Mouse (Mus musculus) lung, adult 18-20 months (tissue): ENCODE results near the gene Rasal1.

Source experiments
- DNase-seq, 2 experiments: peaks; one replicate each; pipeline ENCODE4 v3.0.0; 2022; ENCODE audit warnings: mixed read lengths in 2 of 2

Gene Rasal1

DNA sequence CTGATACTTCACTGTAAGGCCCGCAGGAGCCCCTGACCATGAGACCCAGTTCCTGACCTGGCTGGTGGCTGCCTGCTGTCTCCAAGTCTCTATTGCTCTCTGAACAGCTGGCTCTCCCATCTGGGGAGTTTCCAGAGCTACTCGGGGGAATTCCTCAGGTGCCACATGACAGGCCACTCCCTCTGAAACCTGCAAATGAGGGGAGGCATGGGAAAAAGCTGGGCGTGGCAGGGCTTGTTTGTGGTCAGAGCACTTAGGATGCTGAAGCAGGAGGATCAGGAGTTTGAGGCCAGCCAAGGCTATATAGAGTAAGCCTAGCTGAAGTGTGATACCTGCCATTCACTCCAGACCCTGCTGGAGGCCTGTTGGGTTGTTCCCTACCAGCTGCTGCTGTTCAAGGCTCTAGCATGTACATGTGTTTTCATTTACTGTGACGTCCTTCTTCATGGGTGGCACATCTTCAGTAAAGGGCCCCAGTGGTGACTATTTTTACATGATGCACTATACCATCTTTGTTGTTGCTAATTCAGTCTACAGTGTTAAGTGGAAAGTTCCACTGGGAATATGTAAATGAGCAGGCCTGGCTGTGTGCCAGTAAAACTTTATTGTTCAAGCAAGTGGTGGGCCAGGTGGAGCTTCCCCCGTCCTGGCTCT is 26.3 kb upstream of the Rasal1 start:
- no peak for DNase-seq

DNA sequence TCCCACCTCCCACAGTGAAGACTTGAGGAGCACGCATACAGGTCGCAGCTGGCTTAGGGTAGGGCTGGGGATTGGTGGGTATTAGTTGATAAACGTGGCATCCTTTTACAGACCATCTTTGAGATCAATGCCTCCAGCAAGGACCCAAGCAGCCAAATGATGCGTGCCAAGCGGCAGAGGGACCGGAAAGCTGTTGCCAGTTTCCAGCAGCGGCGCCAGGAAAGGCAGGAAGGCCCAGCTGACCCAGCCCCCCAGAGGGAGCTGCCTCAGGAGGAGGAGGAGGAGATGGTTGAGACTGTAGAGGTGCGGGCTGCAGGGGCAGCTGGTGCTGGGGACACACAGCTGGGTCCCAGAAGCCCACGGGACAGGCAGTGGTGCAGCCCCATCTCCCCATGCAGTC is 24.2 kb upstream of the Rasal1 start:
- DNase-seq = no peak

DNA sequence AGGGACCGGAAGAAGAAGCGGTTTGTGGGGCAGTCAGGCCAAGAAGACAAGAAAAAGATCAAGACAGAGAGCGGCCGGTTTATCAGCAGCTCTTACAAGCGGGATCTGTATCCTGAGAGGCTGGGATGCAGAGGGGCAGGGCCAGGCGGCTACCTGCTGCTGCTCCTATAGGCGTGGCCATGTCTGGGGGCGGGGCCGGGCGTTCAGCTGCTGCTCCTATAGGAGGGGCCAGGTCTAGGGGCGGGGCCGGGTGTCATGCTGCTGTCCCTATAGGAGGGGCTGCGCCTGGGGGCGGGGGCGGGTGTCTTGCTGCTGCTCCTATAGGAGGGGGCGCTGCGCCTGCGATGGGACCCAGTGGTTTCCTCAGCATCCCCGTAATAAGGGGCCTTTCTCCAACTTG is 22.2 kb upstream of the Rasal1 start:
- DNase-seq = peak in 1 of 2 experiments; percentile 61

DNA sequence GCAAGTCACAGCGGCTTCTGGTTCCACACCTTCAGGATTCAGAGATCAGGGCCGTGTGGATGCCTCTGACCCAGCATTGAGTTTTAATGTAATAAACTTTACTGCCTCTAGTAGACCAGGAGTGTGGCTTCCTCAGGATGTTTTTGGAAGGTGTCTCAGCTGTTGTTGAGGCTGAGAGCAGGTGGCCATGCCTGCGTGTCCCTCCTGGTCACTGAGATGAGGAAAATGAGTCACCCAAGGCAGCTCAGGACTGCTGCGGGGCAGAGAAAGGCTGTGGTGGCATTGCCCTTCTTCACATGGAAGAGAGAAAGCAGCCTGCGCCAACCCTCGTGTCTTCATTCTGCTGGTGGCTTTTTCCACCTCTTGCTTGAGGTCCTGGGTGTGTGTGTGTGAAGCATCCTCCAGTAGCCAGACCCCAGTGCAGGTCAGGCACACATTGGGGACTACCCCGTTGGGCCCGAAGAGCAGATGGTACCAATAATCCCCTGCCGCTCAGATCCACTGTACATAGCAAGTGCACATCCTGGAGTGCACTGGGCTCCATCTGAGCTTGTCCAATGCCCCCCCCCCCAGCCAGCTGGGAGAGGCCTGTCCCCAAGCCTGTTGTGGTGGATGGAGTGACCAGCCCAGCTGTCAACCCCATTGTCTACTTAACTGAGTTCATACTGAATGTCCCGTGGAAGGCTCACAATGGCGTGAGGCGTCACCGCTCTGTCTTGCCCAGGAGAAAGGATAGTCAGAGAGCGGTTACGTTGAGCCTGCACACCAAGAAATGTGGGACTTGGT is 20.9 kb upstream of the Rasal1 start:
- DNase-seq = no peak

DNA sequence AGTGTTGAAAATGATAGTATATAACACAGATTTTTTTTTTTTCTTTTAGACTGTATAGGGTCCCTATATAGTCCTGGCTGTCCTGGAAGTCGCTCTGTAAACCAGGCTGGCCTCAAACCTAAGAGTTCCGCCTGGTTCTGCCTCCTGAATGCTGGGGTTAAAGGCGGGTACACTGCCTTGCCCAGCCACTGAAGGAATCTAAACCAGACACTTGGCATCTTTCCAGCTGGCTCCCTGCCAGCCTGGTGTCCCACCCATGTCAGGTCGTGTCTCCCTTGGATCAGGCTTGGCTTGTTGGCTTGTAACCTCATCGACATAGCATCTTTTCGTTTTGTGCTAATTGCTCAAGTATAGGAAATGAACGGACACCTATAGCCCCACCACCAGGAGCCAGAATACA is 20.0 kb upstream of the Rasal1 start:
- no peak for DNase-seq

DNA sequence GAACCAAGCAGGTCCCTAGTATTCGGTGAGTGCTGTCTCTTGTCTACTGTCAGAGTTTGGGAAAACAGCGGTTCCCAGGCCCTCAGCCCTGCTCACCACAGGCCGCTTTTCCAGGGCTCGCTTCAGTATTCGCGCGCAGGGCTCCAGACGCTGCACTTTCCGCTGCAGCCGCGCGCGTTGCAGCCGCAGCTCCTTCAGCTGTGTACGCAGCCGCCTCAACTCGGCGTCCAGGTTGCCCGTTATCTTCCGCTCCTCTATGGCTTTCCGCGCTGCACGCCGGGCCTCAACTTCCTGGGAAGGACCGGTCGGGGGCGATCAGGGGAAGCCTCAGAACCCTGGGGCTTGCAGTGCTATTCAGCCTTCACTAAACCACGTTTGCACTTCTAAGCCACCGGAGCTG is 17.5 kb upstream of the Rasal1 start:
- DNase-seq = no peak

DNA sequence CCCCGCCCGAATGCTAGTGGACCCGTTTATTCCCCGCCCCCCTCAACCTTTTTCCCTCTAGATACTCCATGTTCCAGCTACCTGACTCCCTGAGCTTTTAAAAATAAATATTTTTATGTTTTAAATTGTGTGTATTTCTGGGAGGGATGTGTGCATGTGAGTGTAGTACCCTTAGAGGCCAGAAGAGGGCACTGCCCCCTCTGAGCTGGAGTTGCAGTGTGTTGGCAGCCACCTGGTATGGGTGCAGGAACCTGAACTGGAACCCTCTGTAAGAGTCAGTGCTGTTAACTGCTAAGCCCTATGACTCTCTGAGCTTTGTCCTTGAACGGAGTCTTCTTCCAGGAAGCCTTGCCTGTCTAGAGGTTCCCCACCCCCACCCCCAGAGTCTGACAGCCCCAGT is 16.7 kb upstream of the Rasal1 start:
- DNase-seq = no peak

DNA sequence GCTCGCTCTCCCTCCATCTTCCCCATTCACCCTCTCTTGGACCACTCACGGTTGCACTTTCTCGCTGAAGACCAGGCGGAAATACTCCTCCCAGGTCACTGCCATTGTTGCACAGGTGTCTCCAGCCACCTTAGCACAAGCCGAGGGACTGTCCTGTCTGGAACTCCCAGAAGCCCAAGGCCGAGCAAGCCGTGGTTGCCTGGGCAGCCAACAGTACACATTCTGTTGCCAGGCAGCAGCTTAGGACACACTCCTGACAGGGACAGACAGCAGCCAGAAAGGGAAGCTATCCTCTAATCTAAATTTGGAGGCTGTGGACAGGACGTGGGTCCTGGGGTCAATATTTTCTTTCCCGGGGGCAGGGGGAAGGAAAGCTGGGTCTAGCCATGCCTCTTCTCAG is 14.5 kb upstream of the Rasal1 start, which contains the start of gene Cfap73:
Gene Cfap73 (minus strand): TSS at position 105 of the 400 bp plus-strand sequence.
- peak in 1 of 2 experiments; percentile 36 for DNase-seq

DNA sequence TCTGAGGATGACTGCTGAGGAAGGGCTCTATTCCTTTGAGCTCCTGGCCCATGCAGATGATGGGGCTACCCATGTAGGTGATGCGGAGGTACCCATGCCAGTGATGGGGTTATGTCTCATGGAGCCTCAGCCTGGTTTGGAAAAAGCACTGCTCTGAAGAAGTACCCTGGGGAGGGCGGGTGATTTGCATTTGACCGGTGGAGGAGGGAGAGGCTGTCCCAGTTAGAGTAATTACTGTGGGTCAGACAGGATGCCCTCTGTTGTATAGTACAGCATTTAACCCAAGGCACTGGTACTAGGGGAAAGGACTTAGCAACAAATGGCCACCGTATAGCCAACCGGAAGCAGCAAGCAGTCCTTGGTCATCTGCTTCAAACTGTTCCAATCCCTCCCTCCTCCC is 13.8 kb upstream of the Rasal1 start:
- DNase-seq = no peak

DNA sequence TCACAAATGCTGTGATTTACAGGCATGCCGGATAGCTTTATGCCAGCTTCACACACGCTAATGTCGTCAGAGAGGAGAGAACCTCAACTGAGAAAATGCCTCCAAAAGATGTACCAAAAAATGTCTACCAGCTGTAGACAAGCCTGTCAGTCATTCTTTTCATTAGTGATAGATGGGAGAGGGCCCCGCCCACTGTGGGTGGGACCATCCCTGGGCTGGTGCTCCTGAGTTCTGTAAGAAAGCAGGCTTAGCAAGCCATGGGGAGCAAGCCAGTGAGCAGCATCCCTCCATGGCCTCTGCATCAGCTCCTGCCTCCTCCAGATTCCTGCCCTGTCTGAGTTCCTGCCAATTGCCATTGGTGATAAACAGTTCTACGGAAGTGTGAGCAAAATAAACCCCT is 13.0 kb upstream of the Rasal1 start:
- DNase-seq = no peak

DNA sequence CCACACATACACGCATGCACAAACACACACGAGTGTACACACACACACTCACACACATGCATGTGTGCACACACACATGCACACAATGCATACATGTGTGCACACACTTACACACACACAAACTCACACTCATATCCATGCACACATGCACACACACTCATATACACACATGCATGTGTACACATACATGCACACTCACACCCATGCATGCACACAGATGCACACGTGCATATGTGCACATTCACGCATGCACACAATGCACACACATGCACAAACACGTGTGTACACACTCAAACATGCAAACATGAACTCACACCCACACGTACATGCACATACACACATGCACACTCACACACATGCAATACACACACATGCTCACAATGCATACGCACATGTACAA is 8.5 kb upstream of the Rasal1 start:
- DNase-seq = no peak

DNA sequence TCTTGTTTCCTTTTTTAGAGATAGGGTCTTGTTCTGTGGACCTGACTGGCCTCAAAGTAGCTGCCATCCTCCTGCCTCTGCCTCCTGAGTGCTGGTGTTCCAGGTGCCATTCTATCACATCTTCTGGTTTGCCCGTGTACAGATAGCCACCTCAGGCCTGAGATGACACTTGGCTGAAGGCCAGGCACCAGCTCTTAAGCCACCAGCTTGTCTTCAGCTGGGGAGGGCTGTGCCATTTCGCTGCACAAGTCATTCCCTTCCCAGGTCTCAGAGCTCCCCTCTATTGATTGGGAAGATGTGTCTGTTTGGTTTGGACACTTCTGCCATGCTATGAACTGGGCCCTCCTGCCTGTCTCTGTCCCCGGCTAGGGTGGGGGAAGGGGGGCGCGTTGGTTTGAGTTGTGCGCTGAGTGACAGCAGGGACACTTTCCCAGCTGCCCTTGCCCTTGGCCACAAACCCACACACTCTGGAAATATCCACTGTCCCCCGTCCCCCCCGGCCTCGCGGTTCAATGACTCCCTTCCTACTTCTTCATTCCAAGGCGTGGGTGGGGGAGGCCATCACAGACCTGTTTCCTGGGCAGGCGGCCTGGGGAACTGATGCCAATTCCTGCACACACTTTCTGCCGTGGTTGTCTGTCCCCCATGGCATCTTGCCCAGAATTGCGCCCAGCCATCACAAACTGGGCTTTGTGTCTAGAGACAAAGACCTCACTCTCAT is 5.1 kb upstream of the Rasal1 start:
- DNase-seq = no peak

DNA sequence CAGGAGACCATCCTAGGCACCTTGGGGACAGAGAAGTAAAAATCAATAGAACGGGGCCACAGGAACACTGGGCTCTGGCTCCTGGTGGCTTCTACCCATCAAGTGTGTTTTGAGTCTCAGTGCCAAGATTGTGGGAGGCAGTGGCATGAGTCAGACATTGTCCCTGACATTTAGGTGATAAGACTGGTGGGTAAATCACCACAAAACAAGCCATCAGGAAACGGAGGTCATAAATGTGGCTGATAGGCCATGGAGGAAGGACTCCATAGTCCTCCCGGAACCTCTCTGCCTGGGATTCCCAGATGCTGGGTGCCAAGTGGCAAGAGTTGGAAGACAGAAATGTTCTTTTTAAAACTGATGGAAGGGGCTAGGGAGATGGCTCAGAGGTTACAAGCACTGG is 4.4 kb upstream of the Rasal1 start:
- DNase-seq = no peak

DNA sequence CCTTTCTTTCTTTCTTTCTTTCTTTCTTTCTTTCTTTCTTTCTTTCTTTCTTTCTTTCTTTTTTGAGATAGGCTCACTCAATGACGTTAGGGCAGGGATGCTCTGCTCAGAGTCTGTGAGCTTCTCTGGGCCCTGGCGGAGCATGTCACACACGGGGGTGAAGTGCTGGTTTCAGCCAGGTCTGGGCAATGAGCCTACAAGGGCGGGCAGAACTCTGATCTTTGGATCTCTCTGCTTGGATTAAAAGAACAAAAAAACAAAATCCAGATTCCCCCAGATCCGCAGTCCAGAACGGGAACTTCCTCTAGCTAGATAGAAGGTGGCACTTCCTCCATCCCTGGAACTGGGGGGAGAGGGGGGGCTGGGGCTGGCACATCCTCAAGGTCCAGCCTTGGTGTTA is 2.8 kb upstream of the Rasal1 start:
- no peak for DNase-seq

DNA sequence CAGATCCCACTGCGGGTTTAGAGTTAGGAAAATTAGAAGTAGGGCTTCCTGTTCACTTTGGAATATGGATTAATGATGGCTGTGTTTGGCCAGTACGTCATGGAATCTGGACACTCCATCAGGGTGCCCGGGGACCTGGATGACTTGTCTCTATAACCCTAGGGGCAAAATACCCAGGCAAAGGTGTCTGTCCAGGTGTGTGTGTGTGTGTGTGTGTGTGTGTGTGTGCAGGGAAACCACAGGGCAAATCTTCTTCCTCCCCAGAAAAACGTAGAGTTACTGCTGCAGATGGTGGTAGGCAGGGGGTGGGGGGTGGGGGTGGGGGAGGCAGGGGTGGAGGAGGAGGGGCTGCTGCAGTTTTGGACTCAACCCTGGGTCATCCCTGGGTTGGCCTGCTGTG is 1.3 kb upstream of the Rasal1 start:
- no peak for DNase-seq

DNA sequence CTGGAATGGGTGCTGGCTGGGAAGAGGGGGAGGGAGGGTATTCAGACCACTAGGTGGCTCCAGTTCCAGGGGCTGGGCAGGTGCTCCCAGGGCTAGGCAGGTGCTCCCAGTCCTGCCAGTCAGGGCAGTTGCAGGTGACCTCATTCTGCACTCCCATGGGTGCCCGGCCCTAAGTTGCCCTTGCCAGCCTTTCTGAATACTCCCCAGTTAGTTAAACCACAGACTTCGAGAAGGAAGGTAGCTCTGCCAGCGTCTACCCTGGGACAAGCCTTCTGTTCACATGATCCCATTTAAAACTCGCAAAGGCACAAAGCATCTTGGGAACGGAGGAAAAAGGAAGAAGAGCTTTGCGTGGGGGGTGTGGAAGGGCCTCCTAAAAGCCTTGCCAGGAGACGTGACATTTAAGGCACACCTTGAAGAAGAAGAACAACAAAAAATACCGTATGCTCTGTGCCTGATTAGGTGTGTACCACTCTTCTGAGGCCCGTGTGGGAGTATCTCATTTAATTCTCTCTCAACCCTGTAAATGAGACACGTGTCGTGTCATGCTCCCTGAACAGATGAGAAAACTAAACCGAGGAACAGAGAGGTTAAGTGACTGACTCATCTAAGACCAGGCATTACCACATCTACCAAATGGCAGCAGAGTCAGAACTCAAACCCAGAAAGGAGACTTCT is 659 bp upstream of the Rasal1 start:
- no peak for DNase-seq

DNA sequence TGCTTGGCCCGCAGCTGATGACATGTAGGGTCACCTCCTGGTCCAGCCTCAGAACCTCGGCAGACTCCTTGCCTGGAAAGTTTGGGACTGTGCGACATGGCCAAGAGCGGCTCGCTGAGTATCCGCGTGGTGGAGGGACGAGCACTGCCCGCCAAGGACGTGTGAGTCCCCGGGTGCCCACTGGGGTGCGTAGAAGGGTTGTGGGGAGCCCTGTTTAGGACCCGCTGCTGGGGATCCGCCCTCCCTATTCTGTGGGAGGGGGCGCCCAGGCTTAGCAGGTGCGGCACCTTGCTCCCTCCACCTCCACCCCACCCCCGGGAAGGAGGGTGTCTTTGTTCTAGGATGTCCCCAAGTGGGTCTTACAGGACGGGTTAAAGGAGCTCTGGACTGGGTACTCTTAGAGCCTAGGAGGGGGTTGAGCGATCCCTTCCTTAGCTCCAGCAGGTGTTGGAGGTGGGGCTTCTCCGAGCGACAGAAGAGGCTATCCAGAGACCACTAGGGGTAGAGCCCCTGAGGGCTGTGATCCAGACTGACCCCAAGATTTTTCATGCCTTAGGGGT is 842 bp downstream of the Rasal1 start:
- DNase-seq = no peak

DNA sequence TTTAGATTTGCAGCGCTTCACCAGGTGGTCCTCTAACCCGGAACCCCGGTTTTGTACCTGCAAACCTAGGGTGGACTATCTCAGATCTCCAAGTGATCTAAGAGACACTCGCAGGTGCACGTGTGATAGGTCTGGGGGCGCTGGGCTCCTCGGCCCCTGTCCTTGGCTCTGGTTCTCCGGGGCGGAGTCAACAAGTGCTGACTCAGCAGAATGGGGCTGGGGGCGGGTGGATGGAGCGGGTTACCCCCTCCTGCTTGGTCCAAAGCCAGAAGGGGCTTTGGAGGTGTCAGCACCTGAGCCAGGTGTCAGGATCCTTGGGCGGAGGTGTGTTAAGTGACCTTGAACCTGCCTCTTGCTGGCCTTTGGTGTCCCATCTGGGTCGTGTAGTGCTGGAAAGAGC is 1.3 kb downstream of the Rasal1 start:
- no peak for DNase-seq

DNA sequence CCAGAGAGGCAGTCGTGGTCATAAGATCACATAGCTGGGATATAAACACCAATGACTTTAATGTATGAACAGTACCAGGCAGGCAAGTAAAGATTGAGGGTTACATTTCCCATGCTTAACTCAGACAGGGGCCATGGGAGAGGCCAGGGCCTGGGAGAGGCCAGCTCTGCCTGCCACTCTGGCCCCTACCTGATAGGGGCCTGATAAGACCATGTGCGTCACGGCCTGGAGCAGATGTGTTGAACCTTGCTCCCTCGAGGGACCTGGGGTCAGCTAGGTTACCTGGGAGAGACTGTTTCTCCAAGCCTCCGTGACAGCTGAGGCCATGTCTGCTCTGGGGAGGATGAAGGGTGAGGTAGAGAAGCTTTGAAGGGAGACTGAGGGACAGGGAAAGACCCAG is 2.6 kb downstream of the Rasal1 start:
- no peak for DNase-seq

DNA sequence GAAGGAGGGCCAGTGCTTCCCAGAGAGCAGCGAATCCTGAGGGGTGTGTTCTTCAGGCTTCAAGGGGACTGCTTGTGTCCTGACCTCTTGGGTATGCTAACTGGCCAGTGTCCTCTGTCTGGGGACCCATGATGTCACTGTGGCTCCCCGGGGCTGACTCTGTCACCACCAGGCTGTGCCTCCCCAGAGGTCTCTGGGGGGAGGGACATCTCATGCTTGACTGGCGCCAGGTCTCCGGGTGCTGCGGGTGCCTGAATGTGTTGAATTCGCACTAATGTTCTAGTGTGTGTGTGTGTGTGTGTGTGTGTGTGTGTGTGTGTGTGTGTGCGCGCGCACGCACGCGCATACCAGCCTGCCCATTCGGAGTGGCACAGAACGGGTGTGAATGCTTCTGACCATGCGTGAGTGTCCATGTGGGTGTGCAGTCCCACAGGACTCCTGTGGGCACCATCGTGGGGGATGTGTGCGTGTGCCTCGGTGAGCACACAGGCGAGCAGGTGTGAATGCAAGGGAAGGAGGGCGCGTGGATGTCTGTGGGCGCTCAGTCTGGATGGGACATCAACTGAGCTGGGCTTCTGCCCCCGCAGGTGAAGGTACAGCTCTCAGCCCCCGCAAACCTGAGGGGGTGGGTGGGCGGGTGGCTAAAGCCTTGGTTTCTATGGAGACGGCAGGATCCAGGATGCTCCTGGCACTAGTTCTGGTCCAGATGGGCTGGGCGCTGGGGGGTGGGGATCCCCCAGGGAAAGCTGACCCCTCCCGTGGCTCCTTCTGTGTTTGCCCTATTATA is 4.5 kb downstream of the Rasal1 start:
- no peak for DNase-seq

DNA sequence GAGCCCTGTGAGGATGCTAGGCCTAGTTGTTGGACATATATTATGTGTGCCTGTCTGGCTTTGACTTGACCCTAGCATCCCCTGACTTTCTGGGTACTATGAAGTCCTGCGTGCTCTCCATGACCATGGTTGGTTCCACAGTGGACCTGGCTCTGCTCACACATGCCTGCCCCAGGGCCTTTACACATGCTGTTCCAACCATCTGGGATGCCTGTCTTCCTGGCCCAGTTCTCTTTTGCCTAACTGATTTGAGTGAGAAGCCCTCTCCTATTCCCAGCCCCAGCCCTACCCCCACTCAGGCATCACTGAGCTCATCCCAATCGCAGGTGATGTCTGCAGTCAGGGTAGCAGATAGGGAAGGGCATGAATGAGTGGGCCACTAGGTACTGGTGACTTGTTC is 5.3 kb downstream of the Rasal1 start:
- no peak for DNase-seq

DNA sequence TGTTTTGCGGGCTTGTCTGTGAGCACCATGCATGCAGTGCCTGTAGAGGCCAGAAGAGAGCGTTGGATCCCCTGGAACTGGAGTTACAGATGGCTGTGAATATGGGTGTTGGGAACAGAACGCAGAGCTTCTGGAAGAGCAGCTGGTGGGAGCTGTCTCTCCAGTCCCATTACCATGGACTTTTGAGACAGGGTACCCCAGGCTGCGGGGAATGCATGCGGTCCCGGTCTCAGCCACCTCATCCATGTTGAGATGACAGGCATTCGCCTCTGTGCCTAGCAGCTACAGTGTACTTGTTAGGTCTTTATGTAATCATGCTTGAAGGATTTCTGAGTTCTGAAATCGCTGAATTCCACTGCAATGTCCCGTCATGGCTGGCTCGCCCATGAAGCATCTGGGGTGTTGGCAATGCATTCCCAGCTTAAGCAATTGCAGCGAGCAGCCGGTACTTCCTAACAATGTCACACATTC is 7.7 kb downstream of the Rasal1 start:
- DNase-seq = no peak
